32 mouse cellular contexts compared by ENCODE assay signal in the genomic region with DNA sequence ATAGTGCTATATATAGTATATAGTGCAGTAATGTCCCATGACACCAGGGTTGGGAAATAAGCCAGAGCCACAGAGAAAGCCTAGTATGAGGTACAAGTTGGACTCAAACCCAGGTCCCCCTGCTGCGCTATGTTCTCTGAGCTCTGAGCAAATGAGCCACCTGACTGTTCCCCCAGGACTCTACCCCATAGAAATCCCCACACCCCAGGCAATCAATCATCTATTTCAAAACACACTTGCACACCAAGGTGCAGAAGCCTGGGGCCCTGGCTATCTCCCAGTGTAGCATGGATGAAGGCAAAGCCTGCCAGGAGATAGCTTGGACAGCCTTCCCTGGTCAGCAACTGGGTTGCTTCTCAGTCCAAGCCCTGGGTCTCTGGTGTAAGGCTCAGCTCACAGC. TPM values are rescaled to one million over a fixed set of nuclear protein-coding genes. Genes with fewer than 3 reads are reported as not detected.
DNase-seq lines count a peak whose midpoint lies in the region.
"Had no signal": no experiment of that assay in that cellular context is flagged by ENCODE, and none has a peak within 500 bp of the region (broad histone marks: within the 10 kb centered on the region; RNA-seq: fewer than 3 reads in every experiment).

No protein-coding gene starts in this region.

- DNase-seq in adrenal gland, adult 2 months, result peak; percentile 13
- DNase-seq in adrenal gland, adult 18-20 months (ENCODE audit: low spot score in 2 of 2), result no peak
- DNase-seq in cerebellum, adult 18-20 months, result peak; percentile 38 to 51
- DNase-seq in cerebellum, postnatal 14 days, result no peak
- DNase-seq in cerebellum, adult 9-11 months, result peak; percentile 55
- no peak for DNase-seq in cerebellum, adult 9-10 months
- DNase-seq in NIH3T3 (ENCODE audit: low read depth), result peak; percentile 20
- no peak for DNase-seq in heart, postnatal 14 days
- DNase-seq: adrenal gland, adult 8-10 months; forebrain, postnatal 0 days; gastrocnemius, adult 2 months; gastrocnemius, postnatal 14 days; heart, adult 11 months; heart, postnatal 36 days; kidney, adult 11 months; kidney, adult 8-10 months had no signal

- intact Hi-C loops in heart, postnatal 14 days (cut with DNase I), result no loop called here

RNA-seq across cellular contexts. Expression of a gene that starts 27.7 kb away (rescaled TPM):
- 10 to 100 TPM; 11.2 to 12.5 TPM for total RNA-seq in adrenal gland, adult 2 months (2021)
- polyA plus RNA-seq in adrenal gland, adult 2 months (2012; rRNA removed), result 14.5 and 17.9 TPM in 2 replicates
- total RNA-seq in adrenal gland, adult 18-20 months (2021), result 10 to 100 TPM; 12.9 to 13.0 TPM
- total RNA-seq in heart, postnatal 14 days (2021), result 1 to 10 TPM; 6.0 to 6.2 TPM

RNA-seq across cellular contexts. Expression of a gene that starts 44.5 kb away (rescaled TPM):
- total RNA-seq in adrenal gland, adult 2 months (2021), result 1 to 10 TPM; 1.2 to 2.8 TPM
- 6.9 and 8.4 TPM in 2 replicates for polyA plus RNA-seq in adrenal gland, adult 2 months (2012; rRNA removed)
- 1 to 10 TPM in 1 of 2 experiments, under 1 TPM in 1; 0.70 to 1.9 TPM for total RNA-seq in adrenal gland, adult 18-20 months (2021)
- total RNA-seq in heart, postnatal 14 days (2021), result 1 to 10 TPM; 4.8 to 7.1 TPM
- total RNA-seq: common myeloid progenitor, adult 5-6 weeks had no signal

RNA-seq across cellular contexts. Expression of a gene that starts 48.2 kb away (rescaled TPM):
- total RNA-seq in adrenal gland, adult 2 months (2021), result under 1 TPM in 1 of 2 experiments, not detected in 1; 0.48 TPM
- 1.1 and 1.7 TPM in 2 replicates for polyA plus RNA-seq in adrenal gland, adult 2 months (2012; rRNA removed)
- total RNA-seq in adrenal gland, adult 18-20 months (2021), result not detected
- under 1 TPM in 1 of 2 experiments, not detected in 1; 0.43 TPM for total RNA-seq in heart, postnatal 14 days (2021)
- total RNA-seq: common myeloid progenitor, adult 5-6 weeks; heart, postnatal 36 days had no signal
- polyA plus RNA-seq: embryonic facial prominence, embryonic 12.5 days; forebrain, embryonic 14.5 days; heart, embryonic 11.5 days; heart, embryonic 14.5 days; heart, postnatal 0 days; hindbrain, embryonic 13.5 days; hindbrain, embryonic 16.5 days; Patski had no signal

RNA-seq across cellular contexts. Expression of a gene that starts 58.5 kb away (rescaled TPM):
- not detected for total RNA-seq in adrenal gland, adult 2 months (2021)
- polyA plus RNA-seq in adrenal gland, adult 2 months (2012; rRNA removed), result not detected in 2 replicates
- not detected for total RNA-seq in adrenal gland, adult 18-20 months (2021)
- total RNA-seq in heart, postnatal 14 days (2021), result not detected
- total RNA-seq: adrenal gland, adult 8-10 months; adrenal gland, postnatal 4 days; common myeloid progenitor, adult 5-6 weeks; forebrain, postnatal 0 days; gastrocnemius, adult 2 months; gastrocnemius, postnatal 14 days; heart, adult 8-10 months; heart, postnatal 36 days had no signal
- polyA plus RNA-seq: embryonic facial prominence, embryonic 12.5 days; embryonic facial prominence, embryonic 15.5 days; forebrain, embryonic 11.5 days; forebrain, embryonic 14.5 days; forebrain, postnatal 0 days; frontal cortex, adult 2 months; heart, embryonic 11.5 days; heart, embryonic 14.5 days; heart, postnatal 0 days; hindbrain, embryonic 10.5 days; hindbrain, embryonic 13.5 days; intestine, embryonic 15.5 days; Patski had no signal

Comparison
In these comparisons a context has a peak if more than half of its experiments do, and no peak if none do; other contexts are left out.
1. DNase-seq: peak in adrenal gland, adult 2 months (single experiment), cerebellum, adult 18-20 months (2 of 2), cerebellum, adult 9-11 months (single experiment) and NIH3T3 (single experiment); none in adrenal gland, adult 18-20 months (0 of 2), cerebellum, postnatal 14 days (0 of 2), cerebellum, adult 9-10 months (single experiment) and heart, postnatal 14 days (0 of 2).